Mouse (Mus musculus): ENCODE measurements around the gene Cops2.

The Cops2 gene

DNA sequence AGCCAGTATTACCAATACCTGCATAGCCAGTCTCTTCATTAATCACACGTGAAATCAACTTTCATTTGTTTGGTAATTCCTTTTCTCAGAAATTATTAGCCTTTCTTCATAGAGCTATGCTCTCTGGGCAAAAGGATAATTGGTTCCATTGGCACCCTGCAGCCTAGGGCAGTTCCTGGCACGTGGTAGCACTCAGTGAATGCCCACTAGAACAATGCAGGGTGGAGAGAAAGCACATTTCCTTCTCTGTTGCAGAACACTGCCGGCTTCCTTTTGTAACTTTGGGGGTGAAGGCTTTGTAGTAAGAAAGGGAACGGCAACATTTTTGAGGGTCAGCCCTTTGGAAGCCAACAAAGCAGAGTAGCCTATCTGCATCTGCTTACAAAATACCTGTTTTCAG is 32.7 kb downstream of the Cops2 start:
- no peak for DNase-seq

DNA sequence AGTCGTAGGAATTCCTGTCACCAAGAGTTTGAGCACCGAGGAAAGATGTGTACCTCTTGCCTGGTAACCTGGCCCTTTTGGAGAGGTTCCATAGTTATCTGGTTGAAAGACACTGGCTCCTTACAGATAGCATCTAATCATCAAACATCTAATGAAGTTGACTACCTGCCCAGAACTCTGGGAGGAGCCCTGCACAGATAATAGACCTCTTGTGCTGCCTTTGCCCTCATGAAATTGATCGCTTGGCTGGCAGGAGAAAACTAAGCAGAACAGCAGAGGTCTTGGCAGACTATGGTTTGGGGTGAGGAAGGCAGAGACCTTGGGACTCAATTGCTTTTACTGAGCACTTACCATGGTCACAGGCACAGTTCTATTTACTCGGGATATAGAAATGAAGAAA is 38.5 kb downstream of the Cops2 start:
- DNase-seq, result no peak

DNA sequence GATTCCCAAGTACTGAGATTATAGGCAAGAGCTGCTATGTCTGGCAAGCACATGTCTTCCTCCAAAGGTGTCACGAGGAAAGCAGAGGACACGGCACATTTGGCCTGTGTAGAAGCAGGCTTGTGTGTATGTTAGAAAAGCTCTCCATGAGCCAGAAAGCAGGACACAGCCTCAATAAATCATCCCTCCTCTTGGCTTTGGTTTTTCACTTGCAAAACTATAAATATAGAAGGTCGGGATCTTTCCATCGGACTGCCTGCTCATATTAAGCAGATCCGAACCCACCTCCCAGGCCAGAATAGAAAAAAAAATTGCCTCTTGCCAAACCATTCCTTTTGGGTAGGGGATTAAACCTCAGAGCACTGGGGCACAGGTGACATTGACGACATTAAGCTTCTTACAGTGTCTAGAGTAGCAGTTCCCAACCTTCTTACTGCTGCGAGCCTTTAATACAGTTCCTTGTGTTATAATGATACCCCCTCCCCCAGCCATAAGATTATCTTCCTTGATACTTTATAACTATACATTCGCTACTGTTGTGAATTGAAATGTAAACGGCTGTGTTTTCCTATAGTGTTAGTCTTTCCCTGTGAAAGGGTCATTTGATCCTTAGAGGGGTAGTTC is 44.9 kb downstream of the Cops2 start:
- DNase-seq, result no peak

DNA sequence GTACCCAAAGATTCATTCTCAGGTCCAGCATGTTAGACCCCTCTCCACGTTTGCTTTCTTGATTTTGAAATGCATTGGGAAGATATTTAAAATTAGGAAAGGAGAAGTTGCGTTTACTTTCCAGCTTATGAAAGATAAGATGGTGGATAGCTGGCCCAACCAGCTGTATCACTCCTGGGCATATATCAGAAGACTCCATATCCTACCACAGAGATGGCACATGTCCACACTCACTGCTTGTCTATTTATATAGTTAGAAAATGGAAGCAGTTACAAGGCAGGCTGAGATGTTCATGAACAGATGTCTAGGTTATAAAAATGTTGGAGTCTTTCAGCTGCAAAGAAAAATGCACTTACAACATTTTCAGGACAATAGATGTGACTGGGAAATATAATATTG is 47.6 kb downstream of the Cops2 start:
- no peak for DNase-seq

DNA sequence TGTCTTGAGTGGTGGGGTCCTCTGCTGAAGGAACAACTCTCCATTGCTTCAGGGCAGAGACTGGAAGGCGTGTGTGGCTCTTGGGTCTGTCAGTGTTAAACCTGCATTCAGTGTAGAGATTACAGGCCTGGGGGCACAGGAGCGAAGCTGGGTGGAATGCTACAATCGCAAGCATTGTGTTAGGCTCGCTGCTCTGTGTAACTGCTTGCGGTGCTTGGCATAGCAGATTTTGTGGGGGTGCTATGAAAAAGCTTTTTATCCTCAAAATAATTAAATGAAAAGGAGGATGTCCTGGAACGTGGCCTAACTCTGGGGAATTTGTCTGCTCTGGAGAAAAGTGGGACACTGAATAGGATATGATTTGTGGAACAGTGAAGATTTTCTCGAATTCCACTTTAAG is 49.4 kb downstream of the Cops2 start:
- DNase-seq, result no peak

DNA sequence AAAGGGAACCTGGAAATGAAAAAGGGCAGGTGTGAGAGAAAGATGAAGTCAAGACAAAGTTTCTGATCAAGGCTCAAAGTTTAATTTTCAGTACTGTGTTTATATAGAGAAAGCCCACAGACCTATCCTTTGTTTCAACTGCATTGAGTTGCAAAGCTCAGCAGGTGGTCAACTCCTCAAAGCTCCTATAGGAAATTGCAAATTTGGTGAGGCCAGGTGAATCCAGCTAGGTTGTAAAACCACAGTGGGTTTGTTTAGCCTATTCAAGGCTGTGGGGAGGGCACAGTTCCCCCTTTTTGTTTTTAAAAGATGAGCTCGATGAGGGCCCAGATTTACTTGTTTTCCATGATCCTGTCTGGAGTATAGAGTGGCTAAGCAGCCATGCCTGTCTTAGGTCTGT is 53.1 kb downstream of the Cops2 start:
- no peak for DNase-seq

DNA sequence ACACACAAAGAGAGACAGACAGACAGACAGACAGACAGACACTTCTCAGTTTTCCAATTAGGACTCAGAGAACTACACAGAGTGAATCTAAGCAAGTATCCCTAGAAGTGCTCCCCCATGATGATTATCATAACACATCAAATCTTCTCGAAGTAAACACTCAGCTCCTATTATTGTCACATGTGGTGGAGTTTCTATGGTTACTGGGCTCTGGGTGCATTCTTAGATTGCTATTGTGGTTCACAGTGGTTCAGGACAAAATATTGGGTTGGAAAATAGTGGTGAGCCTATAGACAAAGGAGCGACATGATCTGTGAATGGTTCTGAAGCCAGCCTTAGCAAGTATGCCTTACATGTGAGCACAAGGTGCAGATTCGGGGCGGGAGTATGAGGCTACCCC is 57.0 kb downstream of the Cops2 start:
- DNase-seq, result no peak

DNA sequence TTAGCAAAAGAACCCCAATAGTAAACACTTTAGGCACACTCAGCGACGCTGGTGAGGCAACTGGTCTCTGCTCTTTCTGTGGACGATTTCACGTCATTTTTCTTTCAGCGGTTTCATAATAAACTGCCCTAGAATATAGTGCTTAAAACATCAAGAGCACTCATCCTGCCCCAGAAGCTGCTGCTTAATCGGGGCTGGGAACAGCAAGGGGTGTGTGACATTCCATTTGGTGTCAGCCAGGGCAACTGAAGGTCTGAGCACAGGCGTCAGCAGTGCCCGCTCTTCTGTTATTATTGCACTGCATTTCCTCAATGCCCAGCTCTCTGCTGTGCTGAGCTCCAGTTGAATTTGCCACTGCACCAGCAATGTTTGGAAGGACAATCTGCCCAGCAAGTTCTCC is 57.9 kb downstream of the Cops2 start:
- no peak for DNase-seq

DNA sequence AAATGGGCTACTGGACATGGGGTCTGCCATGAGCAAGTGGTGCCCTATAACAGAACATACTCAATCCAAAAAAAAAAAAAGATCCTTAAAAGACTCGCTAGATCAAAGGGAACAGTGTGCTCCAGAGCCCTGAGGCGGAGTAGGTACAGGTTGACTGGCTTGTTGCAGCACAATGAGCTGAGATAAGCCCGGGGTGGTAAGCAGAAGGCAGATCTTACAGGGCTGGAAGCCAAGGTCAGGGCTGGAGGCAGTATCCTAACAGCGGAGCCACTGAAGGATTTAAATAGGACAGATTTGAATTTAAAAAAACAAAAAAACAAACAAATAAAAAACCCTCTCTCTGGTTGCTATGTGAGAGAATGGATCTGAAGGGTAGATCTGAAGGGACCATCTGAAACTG is 58.5 kb downstream of the Cops2 start:
- peak; percentile 35 for DNase-seq

DNA sequence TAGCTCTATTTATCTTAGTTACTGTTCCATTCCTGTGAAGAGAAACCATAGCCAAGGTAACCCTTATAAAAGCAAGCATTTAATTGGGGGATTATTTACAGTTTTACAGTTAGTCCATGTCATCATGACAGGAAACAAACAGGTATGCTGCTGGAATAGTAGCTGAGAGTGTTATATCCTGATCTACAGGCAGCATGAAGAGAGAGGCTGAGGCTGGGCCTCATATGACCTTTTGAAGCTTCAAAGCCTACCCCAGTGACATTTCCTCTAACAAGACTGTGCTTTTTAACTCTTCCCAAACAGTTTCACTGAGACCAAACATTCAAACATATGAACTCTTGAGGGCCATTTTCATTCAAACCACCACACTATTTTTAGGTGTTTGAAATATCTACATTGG is 61.1 kb downstream of the Cops2 start:
- DNase-seq, result no peak

DNA sequence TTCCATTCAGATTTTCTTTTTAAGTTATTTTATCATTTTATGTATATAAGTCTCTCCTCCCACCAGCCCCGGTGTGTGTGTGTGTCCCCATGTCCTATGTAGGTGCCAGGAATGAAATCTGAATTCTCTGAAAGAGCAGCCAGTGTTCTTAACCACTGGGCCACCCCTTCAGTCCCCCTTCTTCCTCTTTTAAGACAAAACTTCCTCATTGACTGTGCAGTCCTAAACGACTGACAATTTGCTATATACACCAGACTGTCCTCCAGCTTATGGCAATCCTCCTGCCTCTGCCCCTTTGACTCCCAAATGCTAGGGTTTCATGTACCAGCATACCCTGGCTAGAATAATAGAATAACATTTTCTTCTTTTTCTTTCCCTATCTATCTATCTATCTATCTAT is 63.8 kb downstream of the Cops2 start:
- DNase-seq, result no peak

DNA sequence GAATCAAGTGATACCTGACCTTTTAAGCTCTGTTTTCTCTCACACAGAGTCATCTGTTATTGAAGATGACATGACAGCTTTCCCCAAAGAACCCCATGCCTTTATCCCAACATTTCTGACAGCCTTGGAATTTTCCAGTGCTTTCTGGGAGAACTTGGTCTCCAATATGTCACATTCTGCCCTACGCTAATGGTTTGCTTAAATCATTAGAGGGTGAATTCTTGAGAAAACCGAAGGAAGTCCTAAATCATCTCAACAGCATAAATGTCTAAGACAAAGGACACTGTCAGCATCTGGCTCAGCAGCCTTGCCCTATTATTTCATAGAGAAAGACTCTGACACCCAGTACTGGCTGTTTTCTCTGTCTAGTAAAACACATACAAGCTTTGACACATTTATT is 64.8 kb downstream of the Cops2 start:
- DNase-seq, result no peak

DNA sequence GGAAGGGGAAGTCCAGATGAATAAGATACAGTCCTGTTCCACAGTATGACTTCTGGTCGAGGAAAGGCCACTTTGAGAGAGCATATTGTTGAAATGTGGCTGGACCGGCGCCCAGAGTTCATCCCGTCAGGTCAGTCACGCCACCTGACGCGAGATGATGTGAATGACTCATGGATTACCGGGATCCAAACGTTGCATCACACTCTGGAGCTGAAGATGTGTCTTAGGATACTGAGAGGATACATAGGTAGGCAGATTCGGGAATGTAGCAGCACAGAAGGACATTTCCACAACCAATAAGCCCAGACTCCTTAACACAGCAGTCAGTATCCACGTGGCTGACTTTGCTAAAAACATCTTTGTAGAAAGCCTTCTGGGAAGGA is 66.1 kb downstream of the Cops2 start:
- DNase-seq, result peak in 1 of 2 experiments; percentile 29

DNA sequence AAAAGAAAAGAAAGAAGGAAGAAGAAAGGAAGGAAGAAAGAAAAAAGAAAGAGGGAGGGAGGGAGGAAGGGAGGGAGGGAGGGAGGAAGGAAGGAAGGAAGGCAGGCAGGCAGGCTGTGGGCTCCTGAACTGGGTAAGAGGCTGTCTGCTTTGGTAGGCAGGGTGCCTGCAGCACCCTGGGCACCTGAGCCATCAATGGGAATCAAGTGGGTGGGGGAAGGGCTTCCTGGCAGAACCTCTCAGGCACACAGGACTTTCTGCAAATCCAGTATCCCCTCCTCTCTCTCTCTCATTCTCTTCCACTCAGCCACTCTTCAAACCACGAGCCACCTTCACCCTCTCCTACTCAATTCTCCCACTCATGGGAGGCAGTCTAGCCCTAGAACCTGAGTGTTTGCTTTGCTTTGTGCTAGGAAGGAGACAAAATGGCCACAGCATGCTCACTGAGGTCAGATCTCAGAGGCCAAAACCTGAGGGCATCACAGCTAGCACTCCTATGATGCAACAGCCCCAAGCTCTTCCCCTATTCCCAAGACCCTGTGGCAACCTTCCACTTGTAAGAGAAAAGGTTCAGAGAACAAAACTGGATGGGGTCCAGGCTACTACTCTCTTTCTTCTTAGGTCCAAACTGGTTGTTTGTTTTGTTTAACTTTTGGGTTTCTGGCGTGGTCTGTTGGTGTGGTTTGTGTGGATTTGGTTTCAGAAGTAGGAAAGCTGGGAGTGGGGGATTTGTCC is 66.6 kb downstream of the Cops2 start:
- DNase-seq, result no peak

DNA sequence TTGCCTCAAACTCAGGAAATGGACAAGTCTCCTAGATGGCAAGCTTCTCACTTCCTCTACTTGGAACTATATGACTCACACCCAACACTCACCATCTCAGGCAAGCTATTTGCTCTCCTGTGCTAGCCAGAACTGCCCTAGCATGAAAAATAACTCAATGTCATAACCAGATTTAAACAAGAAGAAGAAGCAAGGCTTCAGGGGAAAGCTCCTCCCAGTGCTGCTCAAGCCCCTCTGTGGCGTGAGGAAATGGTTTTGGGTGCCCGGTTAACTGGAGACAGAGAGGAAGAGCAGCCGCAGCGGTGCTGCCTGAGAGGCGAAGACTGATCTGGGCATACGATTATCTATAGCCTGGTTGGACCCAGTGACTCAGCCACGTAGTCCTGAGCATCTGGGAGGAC is 67.5 kb downstream of the Cops2 start:
- no peak for DNase-seq

DNA sequence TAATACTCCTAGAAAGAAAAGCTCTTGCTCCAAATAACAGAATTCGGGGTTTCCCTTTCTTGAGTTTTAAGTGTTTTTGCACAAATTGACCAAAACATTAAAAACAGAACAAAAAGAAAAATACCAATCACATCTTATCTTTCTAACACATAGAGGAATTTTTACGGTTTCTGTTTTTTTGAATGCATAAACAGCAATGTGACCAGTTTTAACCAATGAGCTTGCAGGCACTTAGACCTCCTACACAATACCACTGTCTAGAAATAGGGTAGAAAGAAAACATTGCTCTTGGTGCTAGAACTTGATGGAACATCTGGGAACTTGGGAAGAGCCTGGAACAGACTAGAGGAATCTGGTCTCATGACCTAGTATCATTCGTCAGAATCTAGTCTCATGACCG is 68.7 kb downstream of the Cops2 start:
- DNase-seq, result no peak

DNA sequence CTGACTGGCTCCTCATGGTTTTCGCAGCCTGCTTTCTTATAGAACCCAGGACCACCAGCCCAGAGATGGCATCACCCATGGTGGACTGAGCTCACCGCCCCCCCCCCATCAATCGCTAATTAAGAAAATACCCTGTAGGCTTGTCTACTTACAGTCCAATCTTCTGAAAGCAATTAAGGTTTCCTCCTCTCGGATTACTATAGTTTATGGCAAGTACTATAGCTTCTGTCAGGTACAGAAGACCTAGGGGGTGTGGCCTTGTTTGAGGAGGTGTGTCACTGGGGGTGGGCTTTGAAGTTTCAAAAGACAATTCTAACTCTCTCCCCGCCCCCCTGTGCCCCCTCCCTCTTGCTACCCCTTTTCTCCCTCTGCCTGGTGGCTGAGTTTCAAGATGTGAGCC is 69.7 kb downstream of the Cops2 start:
- no peak for DNase-seq

DNA sequence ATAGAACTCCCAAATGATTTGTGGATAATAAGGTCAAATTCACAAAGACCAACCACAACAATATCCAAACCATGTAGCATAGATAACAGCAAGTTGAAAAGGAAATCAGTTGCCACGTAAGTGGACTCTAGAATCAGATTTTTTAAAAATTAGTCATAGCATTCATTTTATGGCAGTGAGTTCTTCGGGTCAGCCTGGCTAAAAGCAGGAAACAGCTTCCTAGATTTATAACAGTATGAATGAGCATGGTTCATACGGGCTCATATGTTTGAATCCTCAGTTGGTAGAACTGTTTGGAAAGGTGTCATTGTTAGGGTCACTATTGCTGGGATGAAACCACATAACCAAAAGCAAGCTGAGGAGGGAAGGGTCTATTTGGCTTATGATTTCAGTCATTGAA is 70.2 kb downstream of the Cops2 start:
- no peak for DNase-seq

DNA sequence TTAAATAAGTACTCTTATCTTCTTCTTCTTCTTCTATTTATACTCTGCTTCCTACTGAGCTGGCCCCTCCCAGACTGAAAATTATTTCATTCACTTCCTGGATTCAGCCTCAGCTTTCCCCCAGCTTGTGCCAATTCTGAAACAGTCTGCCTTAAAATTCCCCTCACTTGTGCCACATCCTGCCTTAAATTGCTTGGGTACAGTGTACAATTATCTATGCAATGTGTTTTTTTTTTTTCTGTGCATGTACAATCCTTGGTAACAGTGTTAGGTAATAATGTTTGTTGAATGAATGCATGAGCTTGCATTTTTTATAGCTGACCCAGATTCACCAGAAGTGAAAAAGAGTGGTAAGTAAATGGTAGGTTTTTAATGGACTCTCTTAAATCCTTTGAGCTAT is 70.6 kb downstream of the Cops2 start:
- no peak for DNase-seq

DNA sequence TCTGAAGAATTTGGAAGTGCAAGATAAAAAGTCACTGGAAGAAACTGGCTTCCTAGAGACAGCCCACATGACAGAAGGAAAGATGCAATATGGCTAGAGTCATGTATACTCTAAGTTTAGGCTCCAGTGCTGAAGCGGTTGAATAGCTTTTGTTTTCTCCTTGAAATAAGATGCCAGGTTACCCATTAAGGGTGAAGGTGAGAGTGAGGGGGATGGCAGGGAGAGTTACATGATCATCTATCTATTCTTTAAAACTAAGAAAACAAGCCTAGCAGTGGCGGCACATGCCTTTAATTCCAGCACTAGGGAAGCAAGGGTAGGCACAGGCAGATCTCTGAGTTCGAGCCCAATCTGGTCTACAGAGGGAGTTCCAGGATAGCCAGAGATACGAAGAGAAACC is 73.9 kb downstream of the Cops2 start:
- no peak for DNase-seq

DNA sequence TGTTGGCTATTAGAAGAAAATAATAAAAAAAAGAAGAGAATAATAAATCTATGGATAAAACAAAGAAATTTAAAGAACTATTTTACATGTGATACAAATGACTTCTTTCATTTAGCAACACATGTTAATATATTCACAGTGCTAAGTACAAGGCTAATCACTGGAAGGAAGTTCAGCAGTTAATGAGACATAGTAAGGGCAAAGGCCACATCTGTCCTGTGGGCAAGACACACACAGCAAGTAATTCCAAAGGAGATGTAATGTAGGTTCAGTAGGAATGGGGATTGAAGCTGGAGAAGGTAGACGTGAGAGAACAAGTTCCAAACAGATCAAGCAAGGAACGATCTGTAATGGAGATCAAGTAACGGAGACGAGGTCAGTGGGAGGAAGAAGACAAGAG is 74.5 kb downstream of the Cops2 start:
- no peak for DNase-seq

DNA sequence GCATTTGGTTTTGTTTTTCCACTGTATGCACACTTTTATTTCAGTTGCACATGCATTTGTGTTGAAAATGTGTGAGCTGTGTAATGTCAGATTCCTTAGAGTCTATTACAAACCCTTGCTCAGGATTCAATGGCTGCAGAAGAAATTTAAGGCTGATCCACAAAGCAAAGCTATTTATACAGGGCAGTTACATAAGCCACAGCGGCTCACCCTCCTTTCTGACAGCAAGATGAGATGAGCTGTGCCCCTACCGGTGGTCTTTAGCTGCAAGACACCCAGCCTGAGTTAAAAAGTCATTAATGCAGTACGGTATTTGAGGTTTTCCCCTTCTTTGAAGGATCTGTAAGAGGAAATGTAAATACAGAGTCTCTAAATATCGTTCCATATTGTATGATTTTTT is 75.1 kb downstream of the Cops2 start:
- DNase-seq, result peak; percentile 11 to 12

DNA sequence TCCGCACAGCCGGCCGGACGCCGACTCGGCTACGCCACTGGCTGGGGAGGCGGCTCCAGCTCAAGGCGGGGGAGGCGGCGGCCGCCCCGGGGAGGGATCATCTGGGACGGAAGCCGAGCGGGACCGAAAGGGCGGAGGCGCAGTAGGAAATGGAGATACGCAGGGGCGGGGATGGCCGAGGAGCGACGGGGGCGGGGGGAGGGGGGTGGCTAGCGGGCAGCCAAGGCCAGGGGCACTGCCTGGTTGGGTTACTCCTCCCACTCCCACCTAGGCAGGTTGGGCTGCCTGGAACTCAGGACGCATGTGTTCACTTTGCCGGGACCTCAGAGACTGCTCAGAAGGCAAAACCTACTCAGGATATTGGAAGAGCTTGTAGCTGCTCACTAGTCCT is 76.2 kb downstream of the Cops2 start, which contains the start of gene Secisbp2l:
Gene Secisbp2l, minus strand, starts transcription at position 152 of the 391 bp plus-strand sequence.
- DNase-seq, result peak; percentile 96 to 97

DNA sequence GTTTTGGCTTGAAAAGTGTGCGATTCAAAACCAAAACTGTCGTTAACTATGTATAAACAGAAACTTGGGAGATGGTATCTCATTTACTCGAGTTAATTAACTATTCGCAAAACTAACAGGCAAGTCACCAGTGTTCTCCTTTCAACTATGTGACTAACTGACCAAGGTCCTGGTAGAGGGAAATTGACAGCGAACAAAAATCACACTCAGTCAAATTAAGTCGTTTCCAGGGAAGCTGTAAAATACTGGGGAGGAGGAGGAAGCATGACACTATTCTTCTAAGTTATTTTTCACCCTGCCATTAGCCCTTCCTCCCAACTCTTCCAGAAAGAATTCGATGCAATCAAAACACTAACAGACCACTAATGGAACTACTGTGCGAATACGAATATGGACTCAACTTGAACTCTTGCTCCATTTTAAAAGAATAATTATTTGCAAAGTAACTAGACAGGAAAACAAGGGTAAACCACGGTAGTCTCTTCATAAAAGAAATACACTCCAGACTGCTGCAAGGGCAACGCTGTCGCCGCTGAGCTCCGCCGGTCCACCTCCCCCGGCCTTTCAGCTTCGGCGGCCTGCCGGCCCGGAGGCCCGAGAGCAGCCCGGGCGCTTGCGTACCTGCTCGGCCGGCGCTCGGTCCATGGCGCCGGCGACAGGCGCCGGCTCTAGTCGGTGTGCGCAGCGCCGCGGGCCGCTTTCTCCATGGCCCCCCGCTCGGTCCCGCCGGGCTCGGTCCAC is 76.8 kb downstream of the Cops2 start:
- DNase-seq, result no peak
